Mouse (Mus musculus) embryo, embryonic 10 days (tissue): ENCODE measurements around the gene Vmn1r175.
"Not testable (repeated sequence)": the region's sequence is repeated elsewhere in the genome, so short reads cannot be mapped to it uniquely, and the experiment has no call there.

Experiments used
- DNase-seq: peaks from one replicate; pipeline ENCODE4 v3.0.0-alpha.2; 2015; ENCODE audit warnings: low spot score

Vmn1r175 gene

DNA sequence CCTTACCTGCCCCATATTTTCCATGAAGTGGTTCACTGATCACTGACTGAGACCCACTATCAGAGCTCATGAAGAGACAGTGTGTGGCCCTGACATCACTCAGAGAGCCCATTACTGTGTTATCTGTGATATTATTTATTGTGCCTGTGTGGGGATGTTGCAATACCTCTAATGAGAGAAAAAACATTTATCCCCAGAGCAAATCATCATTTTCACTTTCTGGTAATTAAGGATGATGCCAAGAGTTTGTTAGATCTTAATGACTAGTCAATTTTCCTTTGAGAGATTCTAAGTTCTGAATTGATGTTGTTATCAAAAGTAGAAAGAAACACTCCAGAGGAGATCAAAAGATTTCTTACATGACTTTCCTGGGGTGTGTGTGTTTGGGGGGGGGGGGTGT lies at the start of gene Vmn1r175:
TSS of gene Vmn1r175 (minus strand) at position 101 of the 400 bp plus-strand sequence.
- not testable (repeated sequence) for DNase-seq

GRCm38 (mm10) chr7:23837272-23837671 lies 26.8 kb upstream of the Vmn1r175 start, which contains the start of gene Vmn1r176:
Gene Vmn1r176 (minus strand): TSS chr7:23837372.
- DNase-seq, result not testable (repeated sequence)

DNA sequence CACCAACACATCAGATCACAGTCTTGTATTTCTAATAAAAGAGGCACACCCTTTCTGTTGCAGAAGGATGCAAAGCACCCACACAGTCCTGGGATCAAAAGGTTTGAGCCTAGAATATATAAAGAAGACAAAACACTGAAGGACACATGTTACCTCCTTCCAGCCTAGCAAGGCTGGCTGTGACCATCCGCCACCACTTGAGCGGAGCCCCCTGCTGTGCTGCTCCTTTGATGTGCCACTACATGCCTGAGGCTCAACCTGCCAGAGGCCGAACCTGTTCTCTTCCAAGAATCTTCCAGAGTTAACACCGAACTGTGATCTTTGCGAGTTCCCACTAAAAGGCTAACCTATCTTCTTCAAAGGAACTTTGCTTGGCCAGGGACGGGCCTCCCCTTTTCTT lies 25.9 kb downstream of the Vmn1r175 start:
- DNase-seq, result no peak
